Mouse (Mus musculus): ENCODE measurements around the gene Apoa4. TPM values are rescaled to one million over a fixed set of nuclear protein-coding genes. Genes with fewer than 3 reads are reported as not detected.

The Apoa4 gene
- not detected in 2 replicates for polyA plus RNA-seq (2016; fragmentation: Nextera tagmentation; extraction: Ambion mirVana)

- Histone ChIP-seq H3K27ac (replicated peaks) (no peak within 1 kb of the TSS), H3K9me3 (no peaks in the 10 kb centered on the region), H3K27me3 (replicated peaks; ENCODE audit: low read depth, poor library complexity, severe bottlenecking) (peaks cover 12% of the 10 kb centered on the region; the same call in 1 of the 2 replicates), H3K4me1 (peaks cover 10% of the 10 kb centered on the region), H3K36me3 (replicated peaks) (no peaks in the 10 kb centered on the region), H3K4me3 (no peak within 1 kb of the TSS)
- DNase-seq (ENCODE audit: low spot score) = no peak
- WGBS = 67% methylated on average over 7 of the region's 7 CpGs
Observed at GRCm38 (mm10) chr9:46240526-46241153, at the start of gene Apoa4. Apoa4 (plus strand) TSS chr9:46240696.

GRCm38 (mm10) chr9:46191234-46191633, 49.3 kb upstream of the Apoa4 start:
- no peak overlapping the region for H3K27ac ChIP-seq (replicated peaks)
- no peaks in the 10 kb centered on the region for H3K27me3 ChIP-seq (replicated peaks; ENCODE audit: low read depth, poor library complexity, severe bottlenecking)
- no peak overlapping the region for H3K4me3 ChIP-seq
- 70% methylated on average over 8 of the region's 8 CpGs for WGBS
- H3K9me3 ChIP-seq = no peaks in the 10 kb centered on the region
- H3K36me3 ChIP-seq (replicated peaks) = peaks cover 32% of the 10 kb centered on the region
- no peak for DNase-seq (ENCODE audit: low spot score)
- H3K4me1 ChIP-seq = peaks cover 4% of the 10 kb centered on the region; the same call in 1 of the 2 replicates

DNA sequence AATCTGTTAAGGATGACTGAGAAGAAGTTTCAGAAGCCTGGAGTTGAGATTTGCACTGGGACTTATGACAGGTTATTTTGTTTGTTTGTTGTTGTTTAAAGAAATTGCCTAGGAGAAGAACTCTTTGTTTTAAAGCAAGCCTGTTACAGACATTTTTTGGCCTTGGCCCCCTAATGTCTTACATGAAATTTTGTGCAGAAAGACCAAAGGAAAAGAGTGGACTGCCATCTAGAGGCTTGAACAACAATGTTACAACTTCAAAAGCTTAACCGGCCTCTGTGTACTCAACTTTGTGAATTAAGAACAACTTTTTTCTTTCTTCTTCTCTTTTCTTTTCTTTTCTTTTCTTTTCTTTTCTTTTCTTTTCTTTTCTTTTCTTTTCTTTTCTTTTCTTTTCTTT, 48.9 kb upstream of the Apoa4 start:
- H3K4me1 ChIP-seq = peaks cover 4% of the 10 kb centered on the region; the same call in 1 of the 2 replicates
- H3K36me3 ChIP-seq (replicated peaks) = peaks cover 36% of the 10 kb centered on the region
- no peak for DNase-seq (ENCODE audit: low spot score)
- 59% methylated on average over 1 of the region's 1 CpGs for WGBS
- no peaks in the 10 kb centered on the region for H3K9me3 ChIP-seq
- H3K27ac ChIP-seq (replicated peaks) = no peak overlapping the region
- H3K27me3 ChIP-seq (replicated peaks; ENCODE audit: low read depth, poor library complexity, severe bottlenecking) = no peaks in the 10 kb centered on the region
- no peak overlapping the region for H3K4me3 ChIP-seq

DNA sequence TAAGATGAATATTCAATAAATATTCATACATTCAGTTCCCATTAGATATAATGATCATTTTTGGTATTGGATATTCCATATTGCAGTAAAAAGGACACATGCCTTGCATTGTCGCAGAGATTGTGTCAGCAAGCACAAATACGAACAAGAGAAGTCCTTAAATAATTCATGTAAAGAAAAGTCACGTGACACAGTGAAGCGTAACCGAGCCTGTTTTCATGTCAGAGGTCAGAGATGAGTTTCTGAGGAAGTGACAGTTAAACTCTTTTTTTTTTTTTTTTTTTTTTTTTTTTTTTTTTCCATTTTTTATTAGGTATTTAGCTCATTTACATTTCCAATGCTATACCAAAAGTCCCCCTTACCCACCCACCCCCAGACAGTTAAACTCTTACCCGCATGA, 47.9 kb upstream of the Apoa4 start:
- no peak for DNase-seq (ENCODE audit: low spot score)
- 87% methylated on average over 6 of the region's 6 CpGs for WGBS
- no peak overlapping the region for H3K27ac ChIP-seq (replicated peaks)
- H3K4me3 ChIP-seq = no peak overlapping the region
- H3K4me1 ChIP-seq = peaks cover 4% of the 10 kb centered on the region; the same call in 1 of the 2 replicates
- peaks cover 43% of the 10 kb centered on the region for H3K36me3 ChIP-seq (replicated peaks)
- H3K27me3 ChIP-seq (replicated peaks; ENCODE audit: low read depth, poor library complexity, severe bottlenecking) = no peaks in the 10 kb centered on the region
- H3K9me3 ChIP-seq = no peaks in the 10 kb centered on the region

DNA sequence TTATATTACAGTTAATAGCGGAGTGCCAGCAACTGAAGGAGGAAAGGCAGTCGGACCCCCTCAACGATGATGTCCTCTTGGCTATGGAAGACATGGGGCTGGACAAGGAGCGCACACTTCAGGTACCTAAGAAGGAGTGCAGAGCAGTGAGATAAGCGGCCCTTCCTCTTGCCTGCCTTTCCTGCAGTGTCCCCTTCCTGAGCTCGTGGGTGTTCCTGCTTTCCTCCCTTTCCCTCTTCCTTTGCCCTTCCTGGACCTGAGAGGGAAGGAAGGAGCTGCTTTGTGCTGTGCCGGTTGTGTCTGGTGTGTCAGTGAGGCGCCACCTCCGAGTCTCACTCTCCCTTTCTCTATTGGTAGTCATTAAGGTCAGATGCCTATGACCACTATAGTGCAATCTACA, 45.7 kb upstream of the Apoa4 start:
- DNase-seq (ENCODE audit: low spot score) = no peak
- no peaks in the 10 kb centered on the region for H3K27me3 ChIP-seq (replicated peaks; ENCODE audit: low read depth, poor library complexity, severe bottlenecking)
- H3K4me1 ChIP-seq = peaks cover 2% of the 10 kb centered on the region; the same call in 1 of the 2 replicates

GRCm38 (mm10) chr9:46196699-46197169, 43.8 kb upstream of the Apoa4 start:
- WGBS = 84% methylated on average over 12 of the region's 12 CpGs
- Histone ChIP-seq H3K27ac (replicated peaks) (no peak overlapping the region), H3K4me1 (no peaks in the 10 kb centered on the region), H3K27me3 (replicated peaks; ENCODE audit: low read depth, poor library complexity, severe bottlenecking) (no peaks in the 10 kb centered on the region), H3K36me3 (replicated peaks) (peaks cover 78% of the 10 kb centered on the region), H3K9me3 (no peaks in the 10 kb centered on the region), H3K4me3 (no peak overlapping the region)
- DNase-seq (ENCODE audit: low spot score) = no peak

More for the DNA sequence above, 45.7 kb upstream of the Apoa4 start:
- 84% methylated on average over 9 of the region's 9 CpGs for WGBS
- H3K9me3 ChIP-seq = no peaks in the 10 kb centered on the region
- H3K27ac ChIP-seq (replicated peaks) = no peak overlapping the region
- no peak overlapping the region for H3K4me3 ChIP-seq
- peaks cover 60% of the 10 kb centered on the region for H3K36me3 ChIP-seq (replicated peaks)

GRCm38 (mm10) chr9:46198461-46198860, 42.0 kb upstream of the Apoa4 start:
- Histone ChIP-seq H3K4me3 (no peak overlapping the region), H3K4me1 (no peaks in the 10 kb centered on the region), H3K9me3 (no peaks in the 10 kb centered on the region), H3K36me3 (replicated peaks) (peaks cover 94% of the 10 kb centered on the region), H3K27me3 (replicated peaks; ENCODE audit: low read depth, poor library complexity, severe bottlenecking) (no peaks in the 10 kb centered on the region), H3K27ac (replicated peaks) (no peak overlapping the region)
- DNase-seq (ENCODE audit: low spot score) = no peak
- WGBS = 94% methylated on average over 9 of the region's 9 CpGs

- Histone ChIP-seq H3K9me3 (no peaks in the 10 kb centered on the region), H3K27ac (replicated peaks) (no peak overlapping the region), H3K36me3 (replicated peaks) (peaks cover 95% of the 10 kb centered on the region), H3K4me3 (no peak overlapping the region), H3K4me1 (no peaks in the 10 kb centered on the region), H3K27me3 (replicated peaks; ENCODE audit: low read depth, poor library complexity, severe bottlenecking) (no peaks in the 10 kb centered on the region)
- DNase-seq (ENCODE audit: low spot score) = no peak
- 92% methylated on average over 7 of the region's 7 CpGs for WGBS
Observed at GRCm38 (mm10) chr9:46198936-46199335, 41.6 kb upstream of the Apoa4 start.

- 86% methylated on average over 2 of the region's 2 CpGs for WGBS
- H3K4me3 ChIP-seq = no peak overlapping the region
- DNase-seq (ENCODE audit: low spot score) = no peak
- peaks cover 96% of the 10 kb centered on the region for H3K36me3 ChIP-seq (replicated peaks)
- no peaks in the 10 kb centered on the region for H3K9me3 ChIP-seq
- no peaks in the 10 kb centered on the region for H3K4me1 ChIP-seq
- H3K27ac ChIP-seq (replicated peaks) = no peak overlapping the region
- no peaks in the 10 kb centered on the region for H3K27me3 ChIP-seq (replicated peaks; ENCODE audit: low read depth, poor library complexity, severe bottlenecking)
Observed at GRCm38 (mm10) chr9:46199609-46200008, 40.9 kb upstream of the Apoa4 start.

- WGBS = 77% methylated on average over 10 of the region's 10 CpGs
- Histone ChIP-seq H3K27me3 (replicated peaks; ENCODE audit: low read depth, poor library complexity, severe bottlenecking) (no peaks in the 10 kb centered on the region), H3K9me3 (no peaks in the 10 kb centered on the region), H3K36me3 (replicated peaks) (peaks cover 97% of the 10 kb centered on the region), H3K4me3 (no peak overlapping the region), H3K27ac (replicated peaks) (no peak overlapping the region), H3K4me1 (peaks cover 29% of the 10 kb centered on the region)
- no peak for DNase-seq (ENCODE audit: low spot score)
Observed at GRCm38 (mm10) chr9:46206834-46207500, 33.5 kb upstream of the Apoa4 start.

GRCm38 (mm10) chr9:46207501-46207869, 33.0 kb upstream of the Apoa4 start:
- H3K27me3 ChIP-seq (replicated peaks; ENCODE audit: low read depth, poor library complexity, severe bottlenecking) = no peaks in the 10 kb centered on the region
- H3K27ac ChIP-seq (replicated peaks) = peak overlapping the region; percentile 49; the same call in 1 of the 2 replicates

DNA sequence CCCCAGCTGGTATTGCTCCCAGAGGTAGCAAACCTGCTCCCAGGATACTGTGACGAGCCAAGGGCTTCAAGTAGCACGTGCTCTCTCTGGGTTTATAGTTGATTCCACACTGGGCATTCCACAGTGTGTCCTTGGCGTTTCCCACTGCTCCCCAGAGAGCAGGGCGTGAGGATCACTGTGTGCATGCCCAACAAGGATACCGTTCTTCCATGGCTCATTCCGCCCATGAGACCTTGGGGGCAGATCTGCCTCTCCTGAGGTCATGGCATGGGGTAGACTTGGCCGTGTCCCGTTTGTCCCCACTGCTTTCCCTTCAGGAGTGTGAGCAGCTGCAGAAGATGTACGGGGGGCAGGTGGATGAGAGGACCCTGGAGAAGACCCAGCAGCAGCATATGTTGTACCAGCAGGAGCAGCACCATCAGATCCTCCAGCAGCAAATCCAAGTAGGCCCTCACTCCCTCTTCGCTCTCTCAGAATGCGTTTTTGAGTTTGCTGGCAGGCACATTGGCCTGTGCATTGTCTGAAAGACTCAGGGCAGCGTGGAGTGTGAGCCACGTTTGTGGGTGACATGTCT, 32.0 kb upstream of the Apoa4 start:
- peak; percentile 23 for DNase-seq (ENCODE audit: low spot score)

More at GRCm38 (mm10) chr9:46207501-46207869, 33.0 kb upstream of the Apoa4 start:
- no peak for DNase-seq (ENCODE audit: low spot score)
- peaks cover 97% of the 10 kb centered on the region for H3K36me3 ChIP-seq (replicated peaks)
- WGBS = 71% methylated on average over 6 of the region's 6 CpGs
- H3K9me3 ChIP-seq = no peaks in the 10 kb centered on the region
- H3K4me1 ChIP-seq = peaks cover 29% of the 10 kb centered on the region
- no peak overlapping the region for H3K4me3 ChIP-seq

More for the DNA sequence above, 32.0 kb upstream of the Apoa4 start:
- Histone ChIP-seq H3K27ac (replicated peaks) (peak overlapping the region; percentile 70), H3K27me3 (replicated peaks; ENCODE audit: low read depth, poor library complexity, severe bottlenecking) (no peaks in the 10 kb centered on the region), H3K36me3 (replicated peaks) (peaks cover 97% of the 10 kb centered on the region), H3K9me3 (no peaks in the 10 kb centered on the region), H3K4me3 (no peak overlapping the region), H3K4me1 (peaks cover 29% of the 10 kb centered on the region)
- WGBS = 75% methylated on average over 13 of the region's 13 CpGs

Measured in embryonic facial prominence, embryonic 10.5 days (tissue).